Mouse (Mus musculus) bone marrow, adult 2 months (tissue): Measurements from ENCODE around the gene Ccdc73.

Source experiments
- CTCF ChIP-seq: fragments of 200-500 bp; IDR thresholded peaks from 2 replicates; pipeline ENCODE4 v1.5.1; 2011; ENCODE audit warnings: low read length, control low read depth; ENCODE audit not compliant: control insufficient read depth, insufficient read depth
- POLR2A ChIP-seq: fragments of 200-500 bp; IDR thresholded peaks from 2 replicates; pipeline ENCODE4 v1.6.1; 2011; ENCODE audit warnings: low read depth, mild to moderate bottlenecking, control low read depth, low read length, borderline replicate concordance; ENCODE audit not compliant: control insufficient read depth

DNA sequence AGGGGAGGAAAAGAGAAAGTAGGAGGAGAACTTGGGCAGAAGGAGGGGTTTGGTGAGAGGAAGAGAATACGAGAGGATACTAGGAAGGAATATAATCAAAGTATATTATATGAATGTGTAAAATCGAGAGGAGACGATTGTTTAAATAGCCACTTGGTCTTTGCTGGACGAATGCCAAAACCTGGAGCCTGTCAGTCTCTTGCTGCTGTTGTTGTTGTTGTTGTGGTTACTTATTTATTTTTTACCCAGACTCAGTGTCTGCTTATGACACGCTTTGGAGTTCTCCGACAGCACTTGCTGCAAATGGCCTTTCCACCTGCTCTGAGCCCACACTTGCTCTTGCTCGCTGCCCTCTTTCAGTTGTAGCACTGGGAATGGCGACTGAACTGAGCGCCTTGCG is 7.2 kb upstream of the Ccdc73 start:
- no peak for TF ChIP-seq POLR2A
- no peak for TF ChIP-seq CTCF
